Mouse (Mus musculus): ENCODE measurements around the gene St3gal4.

Gene St3gal4

GRCm38 (mm10) chr9:35007697-35008341, 111.2 kb downstream of the St3gal4 start:
- DNase-seq (ENCODE audit: low spot score in 2 of 2), result no peak

- no peak for DNase-seq (ENCODE audit: low spot score in 2 of 2)
These were observed 115.0 kb downstream of the St3gal4 start for GRCm38 (mm10) chr9:35004113-35004512.

- DNase-seq (ENCODE audit: low spot score in 2 of 2), result no peak
These were observed 120.9 kb downstream of the St3gal4 start for GRCm38 (mm10) chr9:34997880-34998865.

Data from urinary bladder, postnatal 36 days (tissue).